Mouse (Mus musculus) embryonic fibroblast, embryonic 13.5 days (primary cell): ENCODE results near the gene Rnf17. TPM values are rescaled to one million over a fixed set of nuclear protein-coding genes. Genes with fewer than 3 reads are reported as not detected.

Experiments used
- H3K27ac ChIP-seq: 2 replicates; pipeline ENCODE4 v1.5.1; 2012; ENCODE audit warnings: low read length, control low read depth, inconsistent platforms; ENCODE audit not compliant: insufficient read depth
- H3K4me1 ChIP-seq: 2 replicates; pipeline ENCODE4 v1.6.1; 2011; ENCODE audit warnings: low read length; ENCODE audit not compliant: control insufficient read depth, insufficient read depth
- H3K4me3 ChIP-seq: 2 replicates; pipeline ENCODE4 v1.5.1; 2011; ENCODE audit warnings: mild to moderate bottlenecking, control low read depth, low read length; ENCODE audit not compliant: insufficient read depth
- CTCF ChIP-seq: IDR thresholded peaks from 2 replicates; pipeline ENCODE4 v1.5.1; 2011; ENCODE audit warnings: mild to moderate bottlenecking, control low read depth, low read length, moderate library complexity, borderline replicate concordance; ENCODE audit not compliant: insufficient read depth
- POLR2A ChIP-seq: IDR thresholded peaks from 2 replicates; pipeline ENCODE4 v1.6.1; 2011; ENCODE audit warnings: low read depth, mild to moderate bottlenecking, control low read depth, low read length, moderate library complexity
- polyA plus RNA-seq: library from polyadenylated mRNA; stranded (reverse); fragments of >200 nt; gene quantifications from 2 replicates; pipeline ENCODE4 v1.2.4, GENCODE M21; 2011; ENCODE audit warnings: low read depth; ENCODE audit not compliant: missing spikeins, insufficient read length

The Rnf17 gene
- polyA plus RNA-seq, 1 experiment: 1.9 TPM

GRCm38 (mm10) chr14:56554716-56555115 is 152.3 kb downstream of the Rnf17 start:
- Histone ChIP-seq H3K4me3 (no peak overlapping the region), H3K27ac (no peak overlapping the region), H3K4me1 (no peaks in the 10 kb centered on the region)
- TF ChIP-seq CTCF (no peak), POLR2A (no peak)

- no peak overlapping the region for H3K27ac ChIP-seq
- H3K4me1 ChIP-seq: no peaks in the 10 kb centered on the region
- no peak overlapping the region for H3K4me3 ChIP-seq
- TF ChIP-seq CTCF: no peak
- no peak for TF ChIP-seq POLR2A
These were observed 156.8 kb downstream of the Rnf17 start for GRCm38 (mm10) chr14:56559134-56559533.

- Histone ChIP-seq H3K4me1 (no peaks in the 10 kb centered on the region; the same call in 1 of the 2 replicates), H3K27ac (no peak overlapping the region), H3K4me3 (no peak overlapping the region)
- TF ChIP-seq POLR2A (no peak), CTCF (no peak)
These were observed 165.1 kb downstream of the Rnf17 start for GRCm38 (mm10) chr14:56567476-56567875.

DNA sequence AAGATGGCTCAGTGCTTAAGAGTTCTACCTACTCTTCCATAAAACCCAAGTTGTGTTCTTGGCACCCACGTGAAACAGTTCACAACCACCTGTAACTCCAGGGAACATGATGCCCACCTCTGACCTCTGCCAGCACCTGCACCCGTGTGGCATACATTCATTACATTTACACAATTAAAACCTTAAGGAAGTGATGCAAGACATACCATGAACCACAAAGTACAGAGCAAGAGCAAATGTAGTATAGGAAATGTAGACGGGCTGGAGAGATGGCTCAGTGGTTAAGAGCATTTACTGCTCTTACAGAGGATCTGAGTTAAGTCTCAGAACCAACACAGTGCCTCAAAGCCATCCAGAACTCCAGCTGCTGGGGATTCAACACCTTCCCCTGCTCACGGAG is 166.7 kb downstream of the Rnf17 start:
- Histone ChIP-seq H3K4me1 (no peaks in the 10 kb centered on the region; the same call in 1 of the 2 replicates), H3K4me3 (no peak overlapping the region), H3K27ac (no peak overlapping the region)
- TF ChIP-seq CTCF (no peak), POLR2A (no peak)

- TF ChIP-seq CTCF (no peak), POLR2A (peak; percentile 67)
- no peaks in the 10 kb centered on the region; the same call in 1 of the 2 replicates for H3K4me1 ChIP-seq
- peak overlapping the region; percentile 82 for H3K4me3 ChIP-seq
- no peak overlapping the region for H3K27ac ChIP-seq
These were observed 169.1 kb downstream of the Rnf17 start for GRCm38 (mm10) chr14:56571310-56572093.

DNA sequence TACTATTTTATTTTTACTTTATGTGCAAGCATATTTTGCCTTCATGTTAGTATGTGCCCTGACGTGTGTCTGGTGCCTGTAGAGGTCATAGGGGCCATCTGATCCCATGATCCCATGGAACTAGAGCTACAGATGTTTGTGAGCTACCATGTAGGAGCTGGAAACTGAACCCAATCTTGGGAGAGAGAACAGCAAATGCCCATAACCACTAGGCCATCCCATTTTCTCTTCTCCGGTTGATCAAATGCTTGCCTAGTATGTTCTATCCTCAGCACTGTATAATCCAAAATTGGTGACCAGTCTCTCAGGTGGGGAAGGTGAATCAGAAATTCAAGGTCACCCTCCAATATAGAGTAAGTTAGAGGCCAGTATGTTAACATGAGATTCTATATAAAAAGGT is 170.2 kb downstream of the Rnf17 start:
- no peak overlapping the region for H3K4me3 ChIP-seq
- H3K27ac ChIP-seq: no peak overlapping the region
- no peak for TF ChIP-seq CTCF
- no peak for TF ChIP-seq POLR2A
- no peaks in the 10 kb centered on the region; the same call in 1 of the 2 replicates for H3K4me1 ChIP-seq

Other genes with a start within 250 kb of the Rnf17 start
- gene Gzmg, start 243.0 kb upstream of the Rnf17 start, polyA plus RNA-seq: not detected in 2 replicates
- not detected in 2 replicates for gene Gzmn, start 228.0 kb upstream of the Rnf17 start, polyA plus RNA-seq
- not detected in 2 replicates for gene Gzmf, start 191.2 kb upstream of the Rnf17 start, polyA plus RNA-seq
- not detected in 2 replicates for gene Gzmc, start 167.9 kb upstream of the Rnf17 start, polyA plus RNA-seq
- not detected in 2 replicates for gene Gzmb, start 140.3 kb upstream of the Rnf17 start, polyA plus RNA-seq
- not detected in 2 replicates for gene Atp12a, start 37.5 kb upstream of the Rnf17 start, polyA plus RNA-seq
- 11.7 and 12.1 TPM in 2 replicates for gene Cenpj, start 172.8 kb downstream of the Rnf17 start, polyA plus RNA-seq
- gene Parp4, start 173.0 kb downstream of the Rnf17 start, polyA plus RNA-seq: 16.8 and 20.5 TPM in 2 replicates